Mouse (Mus musculus) brown adipose tissue, adult 24 weeks (tissue): Measurements from ENCODE around the gene Kctd14. TPM values are rescaled to one million over a fixed set of nuclear protein-coding genes. Genes with fewer than 3 reads are reported as not detected.

ENCODE experiments used
- H3K27ac ChIP-seq: fragments of 200-500 bp; replicated peaks from 2 replicates; pipeline ENCODE4 v1.5.1; 2012; ENCODE audit warnings: low read depth, mild to moderate bottlenecking, low read length
- H3K4me1 ChIP-seq: fragments of 200-500 bp; 2 replicates; pipeline ENCODE4 v1.6.1; 2012; ENCODE audit warnings: low read length, mixed read lengths; ENCODE audit not compliant: control insufficient read depth, insufficient read depth, insufficient read length
- H3K4me3 ChIP-seq: fragments of 200-500 bp; 2 replicates; pipeline ENCODE4 v1.5.1; 2012; ENCODE audit warnings: low read depth, mild to moderate bottlenecking, low read length, moderate library complexity; ENCODE audit not compliant: insufficient read depth
- polyA plus RNA-seq: library from polyadenylated mRNA; stranded (reverse); fragments of >200 nt; gene quantifications from 2 replicates; pipeline ENCODE4 v1.2.4, GENCODE M21; 2012; ENCODE audit not compliant: missing spikeins, insufficient read depth, insufficient read length

The Kctd14 gene
- polyA plus RNA-seq, 1 experiment = 2.2 TPM

DNA sequence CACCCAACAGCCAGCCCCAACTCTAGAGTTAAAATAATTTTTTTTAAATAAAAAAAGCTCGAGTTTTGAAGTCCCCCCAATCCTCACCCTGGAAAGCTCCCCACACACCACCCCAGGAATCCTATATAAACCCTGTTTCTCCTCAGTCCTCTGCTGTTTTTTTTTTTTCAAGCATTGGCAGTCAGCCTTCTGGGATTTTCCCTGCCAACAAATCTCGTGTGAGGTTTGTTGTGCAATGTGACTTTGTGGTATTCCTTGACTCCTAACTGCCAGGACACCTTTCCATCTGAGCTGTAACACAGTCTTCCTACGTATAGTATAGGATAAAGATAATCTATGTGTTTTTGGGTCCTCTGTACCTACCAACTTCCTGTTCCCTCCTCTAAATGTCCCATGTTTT, 28.2 kb downstream of the Kctd14 start:
- H3K27ac ChIP-seq = no peak overlapping the region
- H3K4me1 ChIP-seq = peaks cover 2% of the 10 kb centered on the region; the same call in 1 of the 2 replicates
- H3K4me3 ChIP-seq = no peak overlapping the region

DNA sequence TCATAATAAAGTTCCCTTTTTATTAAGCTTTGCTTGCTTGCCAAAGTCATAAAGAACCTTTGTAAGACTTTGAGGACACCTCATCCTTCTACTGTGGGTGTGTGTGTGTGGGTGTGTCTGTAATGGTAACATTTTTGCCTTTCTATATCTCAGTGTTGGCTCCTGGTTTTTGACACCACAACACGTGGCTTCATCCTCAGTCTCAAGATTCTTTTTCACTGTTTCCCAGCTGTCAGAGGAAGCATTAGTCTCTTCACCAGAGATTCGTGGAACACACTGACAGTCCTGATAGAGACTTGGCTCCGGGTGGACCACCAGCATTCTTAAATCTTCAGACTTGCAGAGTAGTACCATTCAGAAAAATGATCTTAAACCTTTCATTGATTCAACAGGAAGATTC, 29.2 kb downstream of the Kctd14 start:
- Histone ChIP-seq H3K4me1 (peaks cover 2% of the 10 kb centered on the region; the same call in 1 of the 2 replicates), H3K27ac (no peak overlapping the region), H3K4me3 (peak overlapping the region; percentile 19; the same call in 1 of the 2 replicates)

DNA sequence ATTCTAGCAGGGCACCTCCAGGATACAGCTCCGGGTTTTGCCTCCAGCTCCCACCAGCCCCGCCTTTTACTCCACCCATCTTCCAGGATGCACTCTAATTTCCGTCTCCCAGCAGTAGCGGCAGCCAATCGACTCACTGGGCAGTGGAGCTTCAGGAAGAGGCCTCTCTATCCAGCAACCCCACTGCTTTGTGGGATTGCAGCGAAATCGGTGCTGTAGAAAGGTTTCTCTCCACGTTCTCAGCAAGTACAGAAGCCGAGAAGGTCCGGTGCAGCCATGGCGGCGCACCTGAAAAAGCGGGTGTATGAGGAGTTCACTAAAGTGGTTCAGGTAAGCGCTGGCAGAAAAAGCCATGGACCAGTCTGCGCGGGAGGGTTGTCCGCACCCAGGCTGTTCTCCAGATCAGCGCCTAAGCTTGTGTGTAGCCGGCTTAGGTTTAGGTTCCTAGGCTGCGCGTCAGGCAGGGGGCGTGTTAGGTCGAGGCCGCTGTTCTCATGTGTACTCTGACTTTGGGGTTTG, 29.8 kb downstream of the Kctd14 start, which contains the start of gene Ints4:
Gene Ints4 (plus strand): TSS at position 136 of the 519 bp plus-strand sequence.
- 0 out of 2 replicates have a peak within 1 kb of the TSS, but pooled peaks have one; percentile 29 for H3K27ac ChIP-seq
- H3K4me1 ChIP-seq = peaks cover 2% of the 10 kb centered on the region; the same call in 1 of the 2 replicates
- H3K4me3 ChIP-seq = peak within 1 kb of the TSS; percentile 69

DNA sequence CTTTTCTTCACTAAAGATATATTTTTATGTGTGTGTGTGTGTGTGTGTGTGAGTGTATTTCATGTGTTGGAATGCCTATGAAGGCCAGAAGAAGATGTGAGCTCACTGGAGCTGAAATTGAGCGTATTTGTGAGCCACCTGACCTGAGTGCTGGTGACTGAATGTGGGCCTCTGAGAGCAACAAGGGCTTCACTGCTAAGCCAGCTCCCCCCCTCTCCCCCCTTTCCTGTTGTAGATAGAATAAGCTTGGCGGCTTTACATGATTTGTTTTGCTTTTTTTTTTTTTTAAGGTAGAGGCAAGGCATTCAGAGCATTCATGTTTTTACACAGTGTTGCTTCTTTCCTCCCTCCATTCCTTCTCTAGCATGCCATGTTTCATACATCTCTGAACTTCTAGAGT, 32.3 kb downstream of the Kctd14 start:
- Histone ChIP-seq H3K4me1 (peaks cover 2% of the 10 kb centered on the region; the same call in 1 of the 2 replicates), H3K27ac (no peak overlapping the region), H3K4me3 (no peak overlapping the region)

DNA sequence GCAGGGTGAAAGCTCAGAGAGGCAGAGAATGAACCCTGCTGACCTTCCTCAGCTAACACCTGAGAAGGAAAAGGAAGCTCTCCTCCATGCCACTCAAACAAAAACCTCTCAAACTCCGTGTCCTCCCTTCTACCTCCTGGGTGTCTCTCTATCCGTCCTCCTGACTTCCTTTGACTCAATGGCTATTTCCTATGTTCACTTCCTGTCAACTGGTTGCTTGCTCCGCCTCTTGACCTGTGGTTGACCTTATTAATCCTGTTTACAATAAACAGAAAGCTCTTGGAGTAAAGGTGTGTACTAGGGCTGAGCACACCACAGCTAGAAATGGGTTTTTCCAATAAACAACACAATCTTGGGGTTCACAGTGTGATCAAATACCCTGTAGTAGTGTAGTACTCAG, 40.0 kb downstream of the Kctd14 start:
- Histone ChIP-seq H3K4me3 (no peak overlapping the region), H3K4me1 (no peaks in the 10 kb centered on the region), H3K27ac (peak overlapping the region; percentile 31)

DNA sequence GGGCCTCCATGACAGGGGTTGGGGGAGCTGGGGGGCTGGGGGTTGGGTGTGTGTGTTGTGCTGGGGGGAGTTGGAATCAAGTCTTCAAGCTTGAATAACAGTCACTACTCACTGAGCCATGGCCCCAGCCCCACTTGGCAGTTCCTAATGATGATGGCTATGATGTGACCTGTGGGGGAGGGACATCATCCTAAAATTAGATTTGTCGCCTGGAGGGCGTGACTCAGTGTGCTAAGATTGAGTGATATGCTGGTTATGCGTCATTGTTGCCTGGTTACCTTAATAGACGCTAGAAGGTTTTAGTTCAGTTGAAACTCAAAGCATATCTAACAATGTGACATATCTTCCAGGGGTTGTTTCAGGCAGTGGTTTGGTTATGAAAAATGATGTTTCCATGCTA, 41.3 kb downstream of the Kctd14 start:
- Histone ChIP-seq H3K4me1 (no peaks in the 10 kb centered on the region), H3K4me3 (no peak overlapping the region), H3K27ac (0 out of 2 replicates have a peak overlapping the region, but pooled peaks have one; percentile 54)

DNA sequence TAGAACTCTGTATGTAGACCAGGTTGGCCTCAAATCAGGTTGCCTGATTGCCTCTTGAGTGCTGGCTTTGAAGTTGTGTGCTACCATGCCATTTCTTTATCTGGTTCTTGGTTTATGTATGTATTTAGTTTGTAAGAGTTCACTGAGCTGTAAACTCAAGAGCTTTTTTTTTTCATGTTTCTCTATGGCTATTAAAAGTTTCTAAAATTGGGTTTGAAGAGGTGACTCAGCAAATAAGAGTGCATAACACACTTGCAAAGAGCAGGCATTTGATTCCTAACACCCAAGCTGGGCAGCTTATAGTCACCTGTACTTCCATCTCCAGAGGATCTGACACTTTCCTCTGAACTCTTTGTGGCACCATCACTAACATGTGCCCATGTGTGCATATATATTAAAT, 43.9 kb downstream of the Kctd14 start:
- Histone ChIP-seq H3K4me3 (no peak overlapping the region), H3K27ac (no peak overlapping the region), H3K4me1 (no peaks in the 10 kb centered on the region)

DNA sequence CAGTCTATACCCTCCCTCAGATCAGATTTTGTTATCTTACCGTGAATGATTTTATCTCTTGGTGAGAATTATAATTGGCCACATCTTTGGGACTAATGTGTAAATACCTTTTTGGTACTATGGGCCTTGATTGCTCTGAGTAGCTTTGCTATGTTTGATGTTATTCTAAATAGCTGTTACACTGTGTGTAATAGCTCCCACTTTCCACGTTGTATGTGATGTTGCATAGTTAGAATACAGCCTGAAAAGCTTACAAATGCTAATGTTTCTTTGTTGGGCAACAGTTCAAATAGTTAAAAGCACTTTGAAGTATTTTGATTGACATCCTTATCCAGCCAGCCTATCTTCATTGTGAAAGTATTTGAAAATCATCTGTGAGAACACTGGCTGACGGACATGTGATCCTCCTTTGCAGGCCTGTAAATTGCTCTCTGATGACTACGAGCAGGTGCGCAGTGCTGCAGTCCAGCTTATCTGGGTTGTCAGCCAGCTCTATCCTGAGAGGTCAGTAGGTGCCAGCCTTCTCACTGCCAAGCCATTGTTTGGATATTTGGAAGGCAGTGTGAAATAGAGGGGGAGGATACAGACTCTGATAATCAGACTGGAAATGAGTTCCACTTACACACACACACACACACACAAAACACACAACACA, 49.6 kb downstream of the Kctd14 start:
- Histone ChIP-seq H3K4me3 (no peak overlapping the region), H3K27ac (no peak overlapping the region), H3K4me1 (no peaks in the 10 kb centered on the region)

Other genes with a start within 250 kb of the Kctd14 start
- 2.3 TPM in 1 of 2 replicates, not detected in the other for gene Usp35, start 119.3 kb upstream of the Kctd14 start, polyA plus RNA-seq
- 6.3 and 6.8 TPM in 2 replicates for gene Kctd21, start 119.0 kb upstream of the Kctd14 start, polyA plus RNA-seq
- 5.0 and 9.6 TPM in 2 replicates for gene Alg8, start 79.7 kb upstream of the Kctd14 start, polyA plus RNA-seq
- 931 and 1,246 TPM in 2 replicates for gene Ndufc2, start 51.3 kb upstream of the Kctd14 start, polyA plus RNA-seq
- gene Thrsp, start 33.6 kb upstream of the Kctd14 start, polyA plus RNA-seq = 5,792 and 7,164 TPM in 2 replicates
- 18.9 and 20.0 TPM in 2 replicates for gene Ints4, start 29.6 kb downstream of the Kctd14 start, polyA plus RNA-seq
- 144 and 173 TPM in 2 replicates for gene Aamdc, start 128.2 kb downstream of the Kctd14 start, polyA plus RNA-seq
- 9.0 and 9.5 TPM in 2 replicates for gene Rsf1, start 128.6 kb downstream of the Kctd14 start, polyA plus RNA-seq
- gene Clns1a, start 245.3 kb downstream of the Kctd14 start, polyA plus RNA-seq = 35.8 and 36.6 TPM in 2 replicates